Comparison of ENCODE assay signal across 19 mouse cellular contexts in the genomic region with DNA sequence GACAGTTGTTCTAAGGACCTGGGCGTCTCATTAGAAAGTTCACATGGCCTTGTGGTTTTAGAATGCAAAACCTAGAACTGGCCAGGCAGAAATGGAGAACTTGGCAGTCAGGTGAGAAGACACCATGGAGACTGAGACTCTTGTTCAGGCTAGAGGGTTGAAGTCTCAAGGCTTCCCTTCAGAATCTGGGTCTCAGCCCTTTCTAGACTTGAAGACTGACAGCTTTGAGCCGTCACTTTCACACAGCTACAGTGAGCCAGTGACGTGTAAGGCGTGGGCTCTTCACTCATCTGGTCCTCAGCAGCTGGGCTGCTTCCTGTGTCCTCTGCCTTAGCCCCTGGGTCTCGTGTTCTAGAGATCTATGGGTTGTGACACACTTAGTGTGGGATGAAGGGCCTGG. TPM values are rescaled to one million over a fixed set of nuclear protein-coding genes. Genes with fewer than 3 reads are reported as not detected.
DNase-seq lines count a peak whose midpoint lies in the region; ATAC-seq and TF ChIP-seq lines count a peak whose summit lies in the region.
"Had no signal": no experiment of that assay in that cellular context is flagged by ENCODE, and none has a peak within 500 bp of the region (broad histone marks: within the 10 kb centered on the region; RNA-seq: fewer than 3 reads in every experiment).

No protein-coding gene starts in this region.

- H3K9me3 ChIP-seq in kidney, postnatal 0 days (replicated peaks; ENCODE audit: low read length) = no peaks in the 10 kb centered on the region
- H3K9me3 ChIP-seq: forebrain, embryonic 12.5 days; hindbrain, embryonic 13.5 days; liver, embryonic 13.5 days had no signal

- H3K4me2 ChIP-seq in kidney, postnatal 0 days (ENCODE audit: low read length) = no peak overlapping the region
- H3K4me2 ChIP-seq: forebrain, embryonic 12.5 days; hindbrain, embryonic 13.5 days; liver, embryonic 13.5 days had no signal

- no peaks in the 10 kb centered on the region for H3K4me1 ChIP-seq in kidney, postnatal 0 days (replicated peaks; ENCODE audit: insufficient read depth, low read length)
- H3K4me1 ChIP-seq: liver, embryonic 13.5 days had no signal

- no peak overlapping the region for H3K4me3 ChIP-seq in kidney, postnatal 0 days (replicated peaks; ENCODE audit: low read depth, low read length)
- H3K4me3 ChIP-seq: forebrain, embryonic 12.5 days; hindbrain, embryonic 13.5 days; layer of hippocampus, adult 2 months; liver, embryonic 13.5 days had no signal

- WGBS in kidney, postnatal 0 days = 51% methylated on average over 5 of the region's 5 CpGs

- no peak for TF ChIP-seq CTCF in kidney, postnatal 0 days (IDR thresholded peaks at IDR 0.05; ENCODE audit: low read depth)

- H3K27ac ChIP-seq in kidney, postnatal 0 days = no peak overlapping the region
- H3K27ac ChIP-seq: forebrain, embryonic 12.5 days; hindbrain, embryonic 13.5 days; layer of hippocampus, adult 2 months; liver, embryonic 13.5 days; macrophage had no signal

- DNase-seq in frontal cortex, postnatal 36 days (ENCODE audit: low spot score in 2 of 2) = no peak
- peak; percentile 42 for DNase-seq in kidney, postnatal 0 days (ENCODE audit: low spot score)
- DNase-seq in kidney, adult 9 months = no peak
- peak; percentile 48 to 50 for DNase-seq in spleen, postnatal 36 days (ENCODE audit: low spot score in 2 of 2)
- no peak for DNase-seq in spleen, adult 12 weeks (ENCODE audit: low spot score)
- DNase-seq in T-cell, adult 2 months (ENCODE audit: low spot score) = no peak
- no peak for DNase-seq in embryo, embryonic 10.5 days (ENCODE audit: low spot score)
- DNase-seq: adrenal gland, adult 2 months; cerebellum, postnatal 10 days; gastrocnemius, postnatal 36 days; liver, embryonic 13.5 days; midbrain, embryonic 14.5 days; thymus, postnatal 36 days had no signal

- H3K36me3 ChIP-seq in kidney, postnatal 0 days (ENCODE audit: insufficient read depth, low read length) = no peaks in the 10 kb centered on the region
- H3K36me3 ChIP-seq: liver, embryonic 13.5 days had no signal

- no peaks in the 10 kb centered on the region for H3K27me3 ChIP-seq in kidney, postnatal 0 days (ENCODE audit: insufficient read depth, low read length)
- H3K27me3 ChIP-seq: forebrain, embryonic 12.5 days; hindbrain, embryonic 13.5 days; liver, embryonic 13.5 days had no signal

- H3K9ac ChIP-seq in kidney, postnatal 0 days (ENCODE audit: low read depth, low read length) = no peak overlapping the region
- H3K9ac ChIP-seq: forebrain, embryonic 12.5 days; hindbrain, embryonic 13.5 days; liver, embryonic 13.5 days had no signal

- ATAC-seq in frontal cortex, adult (ENCODE audit: low TSS enrichment) = peak; percentile 39
- ATAC-seq in kidney, postnatal 0 days (replicated peaks; ENCODE audit: low FRiP score, low read depth) = peak; percentile 69; the same call in 1 of the 2 replicates
- ATAC-seq: intestine, postnatal 0 days had no signal

RNA-seq across cellular contexts. Expression of a gene that starts 7.4 kb away (rescaled TPM):
- 33.9 and 37.7 TPM in 2 replicates for polyA plus RNA-seq in kidney, postnatal 0 days (2015; fragmentation: Nextera tagmentation; extraction: Ambion mirVana)
- polyA plus RNA-seq: macrophage had no signal

RNA-seq across cellular contexts. Expression of a gene that starts 52.6 kb away (rescaled TPM):
- polyA plus RNA-seq in kidney, postnatal 0 days (2015; fragmentation: Nextera tagmentation; extraction: Ambion mirVana) = 28.8 and 30.7 TPM in 2 replicates

Comparison
In these comparisons a context has a peak if more than half of its experiments do, and no peak if none do; other contexts are left out.
1. DNase-seq: peak in kidney, postnatal 0 days (single experiment) and spleen, postnatal 36 days (2 of 2); none in frontal cortex, postnatal 36 days (0 of 2), kidney, adult 9 months (single experiment), spleen, adult 12 weeks (single experiment), T-cell, adult 2 months (single experiment) and embryo, embryonic 10.5 days (single experiment).